Mouse (Mus musculus) embryonic facial prominence, embryonic 11.5 days (tissue): ENCODE measurements around the gene Rspry1. TPM values are rescaled to one million over a fixed set of nuclear protein-coding genes. Genes with fewer than 3 reads are reported as not detected.

Experiments
- ATAC-seq: fragments of 200-750 bp; cut with Nextera tagmentation; replicated peaks from 2 replicates; pipeline ENCODE4 v1.8.0; 2017; ENCODE audit warnings: low read depth; ENCODE audit not compliant: insufficient number of reproducible peaks, low FRiP score, low TSS enrichment
- DNase-seq: peaks from one replicate; pipeline ENCODE4 v3.0.0-alpha.2; 2015; ENCODE audit warnings: low spot score
- H3K27ac ChIP-seq: fragments of 300-500 bp; sonication (generic); replicated peaks from 2 replicates; pipeline ENCODE4 v1.5.1; 2014; ENCODE audit warnings: mild to moderate bottlenecking, low read depth, low read length, control low read depth
- H3K27me3 ChIP-seq: fragments of 300-500 bp; sonication (generic); 2 replicates; pipeline ENCODE4 v1.6.1; 2014; ENCODE audit warnings: mild to moderate bottlenecking, low read length, moderate library complexity, mixed read lengths; ENCODE audit not compliant: control insufficient read depth, insufficient read depth
- H3K36me3 ChIP-seq: fragments of 300-500 bp; sonication (generic); replicated peaks from 2 replicates; pipeline ENCODE4 v1.6.1; 2014; ENCODE audit warnings: low read depth, mild to moderate bottlenecking, low read length, moderate library complexity, mixed read lengths; ENCODE audit not compliant: control insufficient read depth, insufficient read depth
- H3K4me1 ChIP-seq: fragments of 300-500 bp; sonication (generic); 2 replicates; pipeline ENCODE4 v1.6.1; 2014; ENCODE audit warnings: low read length, mixed read lengths; ENCODE audit not compliant: control insufficient read depth, insufficient read depth
- H3K4me2 ChIP-seq: fragments of 300-500 bp; sonication (generic); 2 replicates; pipeline ENCODE4 v1.6.1; 2014; ENCODE audit warnings: low read depth, mild to moderate bottlenecking, control low read depth, low read length, moderate library complexity
- H3K4me3 ChIP-seq: fragments of 300-500 bp; sonication (generic); 2 replicates; pipeline ENCODE4 v1.5.1; 2014; ENCODE audit warnings: low read depth, low read length, control low read depth
- H3K9ac ChIP-seq: fragments of 300-500 bp; sonication (generic); replicated peaks from 2 replicates; pipeline ENCODE4 v1.6.1; 2014; ENCODE audit warnings: mild to moderate bottlenecking, control low read depth, low read length
- H3K9me3 ChIP-seq: fragments of 300-500 bp; sonication (generic); replicated peaks from 2 replicates; pipeline ENCODE4 v1.6.1; 2016; ENCODE audit warnings: mild to moderate bottlenecking, low read length, inconsistent platforms, mixed read lengths; ENCODE audit not compliant: control insufficient read depth
- WGBS: fragments of 180-500 bp; shearing (Covaris S2); extraction: QIAGEN DNeasy Blood & Tissue Kit; methylation state at CpG from one replicate; pipeline ENCODE4 v1.1.7; 2014; 5-methylcytosine and 5-hydroxymethylcytosine counted together
- polyA plus RNA-seq: library from polyadenylated mRNA; unstranded; fragments of >200 nt; fragmentation: Nextera tagmentation; extraction: Ambion mirVana; gene quantifications from 2 replicates; pipeline ENCODE4 v1.2.1, GENCODE M21; 2014

The Rspry1 gene
- polyA plus RNA-seq, 1 experiment from 2014 or later = 45.4 TPM

DNA sequence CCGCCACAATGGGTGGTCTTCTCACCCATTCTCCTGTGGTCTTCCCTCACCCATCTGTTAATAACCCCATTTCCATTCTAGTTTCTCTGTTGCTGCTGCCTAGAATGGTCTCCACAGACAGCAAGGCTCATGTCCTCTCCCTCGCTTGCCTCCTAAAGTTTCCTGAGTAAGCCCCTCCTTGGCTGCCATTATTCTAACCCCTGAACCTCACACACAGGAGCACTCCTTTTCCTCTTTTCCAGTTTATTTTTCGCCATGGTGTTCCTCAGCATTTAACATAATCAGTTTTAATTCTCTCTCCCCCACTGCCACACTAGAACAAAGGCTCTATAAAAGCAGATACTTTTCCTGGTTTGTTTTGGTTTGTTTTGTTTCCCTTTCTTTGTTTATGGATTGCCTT, 51.2 kb downstream of the Rspry1 start:
- Histone ChIP-seq H3K4me2 (no peak overlapping the region), H3K27ac (no peak overlapping the region), H3K9ac (no peak overlapping the region), H3K27me3 (no peaks in the 10 kb centered on the region), H3K36me3 (no peaks in the 10 kb centered on the region; the same call in none of the 2 replicates), H3K4me3 (no peak overlapping the region), H3K4me1 (no peaks in the 10 kb centered on the region), H3K9me3 (no peaks in the 10 kb centered on the region)
- DNase-seq (no peak), ATAC-seq (no peak)
- WGBS = 86% methylated on average over 3 of the region's 3 CpGs

DNA sequence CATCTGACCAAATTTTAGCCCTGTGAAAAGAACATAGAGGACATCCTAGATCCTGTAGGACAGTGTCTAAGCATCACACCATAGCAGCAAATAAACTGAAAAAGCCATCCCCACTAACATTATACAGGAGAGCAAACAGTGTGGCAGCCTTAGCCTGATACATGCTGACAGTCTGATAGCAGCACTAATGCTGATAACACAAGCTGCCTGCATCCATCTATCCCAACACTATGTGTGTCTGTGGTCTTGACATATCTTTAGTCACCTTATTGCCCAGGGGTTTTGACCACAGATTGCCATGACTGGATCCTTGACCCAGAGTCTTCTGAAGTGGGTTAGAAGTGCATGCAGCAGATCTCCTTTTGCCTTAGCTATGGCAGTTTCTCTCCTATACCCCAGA, 53.3 kb downstream of the Rspry1 start:
- Histone ChIP-seq H3K4me2 (no peak overlapping the region), H3K9ac (no peak overlapping the region), H3K36me3 (no peaks in the 10 kb centered on the region; the same call in none of the 2 replicates), H3K27me3 (no peaks in the 10 kb centered on the region), H3K9me3 (no peaks in the 10 kb centered on the region), H3K27ac (no peak overlapping the region), H3K4me3 (no peak overlapping the region), H3K4me1 (no peaks in the 10 kb centered on the region)
- ATAC-seq = no peak
- DNase-seq = no peak

DNA sequence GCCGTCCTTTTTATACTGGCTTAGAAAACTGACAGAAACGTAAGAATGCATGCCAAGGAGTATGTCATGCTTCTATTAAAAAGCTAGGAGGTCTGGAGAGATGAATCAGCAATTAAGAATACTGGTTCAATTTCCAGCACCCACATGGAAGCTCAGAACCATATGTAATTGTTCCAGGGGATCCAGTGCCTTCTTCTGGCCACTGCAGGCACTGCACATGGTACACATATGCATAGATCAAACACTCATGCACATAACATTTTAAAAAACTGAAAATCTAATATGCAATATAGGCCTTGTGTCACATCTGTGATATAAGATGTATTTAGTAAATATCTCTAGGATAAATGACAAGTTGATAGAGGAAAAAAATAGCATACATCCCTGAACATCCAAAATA, 56.3 kb downstream of the Rspry1 start:
- 80% methylated on average over 2 of the region's 2 CpGs for WGBS
- Histone ChIP-seq H3K4me3 (no peak overlapping the region), H3K4me2 (no peak overlapping the region), H3K27me3 (no peaks in the 10 kb centered on the region), H3K9ac (no peak overlapping the region), H3K36me3 (no peaks in the 10 kb centered on the region; the same call in 1 of the 2 replicates), H3K4me1 (no peaks in the 10 kb centered on the region), H3K27ac (no peak overlapping the region), H3K9me3 (no peaks in the 10 kb centered on the region)
- ATAC-seq (no peak), DNase-seq (no peak)

DNA sequence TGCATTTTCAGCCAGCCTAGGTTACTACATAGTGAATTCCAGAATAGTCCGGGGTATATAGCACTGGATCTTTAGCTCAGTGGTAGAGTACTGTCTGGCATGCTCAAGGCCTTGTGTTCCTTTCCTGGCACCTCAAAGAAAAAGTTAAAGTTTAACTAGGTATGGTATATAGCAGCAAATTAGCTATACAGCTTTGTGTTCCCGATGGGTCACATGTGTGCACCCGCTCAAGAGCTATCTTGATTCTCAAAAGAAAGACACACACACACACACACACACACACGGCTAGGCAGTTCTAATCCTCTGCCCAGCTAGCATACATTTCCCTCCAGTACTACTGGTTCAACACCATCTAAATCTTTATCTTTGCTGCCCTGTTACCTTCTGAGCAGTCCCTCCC, 58.7 kb downstream of the Rspry1 start:
- 93% methylated on average over 4 of the region's 4 CpGs for WGBS
- no peaks in the 10 kb centered on the region for H3K27me3 ChIP-seq
- no peak overlapping the region for H3K9ac ChIP-seq
- H3K9me3 ChIP-seq = no peaks in the 10 kb centered on the region
- no peak; the same call in 1 of the 2 replicates for ATAC-seq
- no peaks in the 10 kb centered on the region for H3K4me1 ChIP-seq
- no peak overlapping the region for H3K4me2 ChIP-seq
- no peak for DNase-seq
- H3K4me3 ChIP-seq = no peak overlapping the region
- H3K36me3 ChIP-seq = no peaks in the 10 kb centered on the region; the same call in 1 of the 2 replicates
- H3K27ac ChIP-seq = no peak overlapping the region

DNA sequence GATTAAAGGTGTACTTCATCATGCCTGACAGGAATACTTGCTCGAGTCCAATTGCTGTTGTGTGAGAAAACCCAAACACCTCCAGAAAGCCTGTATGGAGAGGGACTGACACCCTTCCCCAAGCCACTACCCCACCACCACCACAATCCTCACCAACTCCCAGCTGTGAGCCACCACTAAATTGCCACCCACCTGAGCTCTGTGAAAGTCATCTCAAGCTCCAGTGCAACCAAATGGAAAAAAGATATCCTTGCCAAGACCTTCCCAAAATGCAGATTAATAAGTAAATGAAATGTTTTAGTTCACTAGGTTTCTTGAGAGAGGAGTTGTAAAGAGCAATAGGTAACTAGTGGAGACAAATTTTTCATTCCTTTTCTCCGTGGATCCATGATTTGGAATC, 63.0 kb downstream of the Rspry1 start:
- Histone ChIP-seq H3K9ac (no peak overlapping the region), H3K4me1 (0 out of 2 replicates have a peak, but pooled peaks cover 2% of the 10 kb centered on the region), H3K27me3 (no peaks in the 10 kb centered on the region), H3K27ac (no peak overlapping the region), H3K4me3 (no peak overlapping the region), H3K36me3 (no peaks in the 10 kb centered on the region), H3K4me2 (no peak overlapping the region), H3K9me3 (no peaks in the 10 kb centered on the region)
- ATAC-seq (no peak), DNase-seq (no peak)
- 80% methylated on average over 2 of the region's 2 CpGs for WGBS

DNA sequence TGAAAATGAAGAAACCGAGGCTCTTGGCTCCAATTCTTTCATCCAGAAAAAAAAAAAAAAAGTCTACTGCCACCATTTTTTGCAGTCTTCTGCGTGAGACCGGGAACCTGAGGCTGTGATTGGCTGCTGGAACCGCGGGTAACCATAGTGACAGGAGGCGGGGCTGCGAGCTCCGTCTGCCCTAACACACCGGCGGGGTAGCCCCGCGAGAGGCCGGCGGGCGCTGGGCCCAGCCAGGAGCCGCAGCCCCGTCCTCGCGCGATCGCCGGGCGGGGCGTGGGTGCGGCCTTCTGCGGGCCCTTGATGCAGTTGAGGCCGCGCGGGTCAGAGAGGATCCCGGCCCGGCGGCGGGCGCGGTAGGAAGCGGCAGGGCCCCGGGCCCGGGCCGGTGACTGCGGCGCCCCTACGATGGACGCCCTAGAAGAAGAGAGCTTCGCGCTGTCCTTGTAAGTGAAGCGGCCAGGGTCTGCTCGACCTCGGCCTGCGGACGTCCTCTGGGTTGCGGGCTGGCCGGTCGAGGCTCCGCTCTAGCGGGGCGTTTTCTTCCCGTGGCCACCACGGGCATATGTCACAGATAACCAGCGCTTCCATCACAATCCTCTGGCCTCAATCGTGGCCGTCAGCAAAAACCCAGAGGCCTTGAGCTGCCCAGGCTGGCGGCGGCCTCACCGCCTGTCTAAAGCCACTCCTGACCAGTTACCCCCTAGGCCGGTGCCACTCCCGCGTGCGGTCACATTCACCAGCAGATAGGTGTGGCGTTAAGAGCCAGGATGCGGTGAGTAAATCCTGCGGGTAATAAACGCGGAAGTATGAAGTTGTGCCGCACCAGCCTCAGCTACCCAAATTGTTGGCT, 64.9 kb downstream of the Rspry1 start, which contains the start of gene Arl2bp:
Gene Arl2bp, plus strand, starts transcription at position 145 of the 853 bp plus-strand sequence.
- Histone ChIP-seq H3K4me3 (peak within 1 kb of the TSS; percentile 85), H3K4me1 (0 out of 2 replicates have a peak, but pooled peaks cover 2% of the 10 kb centered on the region), H3K9me3 (no peaks in the 10 kb centered on the region), H3K36me3 (peaks cover 7% of the 10 kb centered on the region), H3K27ac (peak within 1 kb of the TSS; percentile 67), H3K9ac (peak within 1 kb of the TSS; percentile 98), H3K4me2 (peak within 1 kb of the TSS; percentile 77), H3K27me3 (no peaks in the 10 kb centered on the region)
- under 1% methylated on average over 74 of the region's 74 CpGs for WGBS
- ATAC-seq = peak; percentile 96
- DNase-seq = peak; percentile 97

DNA sequence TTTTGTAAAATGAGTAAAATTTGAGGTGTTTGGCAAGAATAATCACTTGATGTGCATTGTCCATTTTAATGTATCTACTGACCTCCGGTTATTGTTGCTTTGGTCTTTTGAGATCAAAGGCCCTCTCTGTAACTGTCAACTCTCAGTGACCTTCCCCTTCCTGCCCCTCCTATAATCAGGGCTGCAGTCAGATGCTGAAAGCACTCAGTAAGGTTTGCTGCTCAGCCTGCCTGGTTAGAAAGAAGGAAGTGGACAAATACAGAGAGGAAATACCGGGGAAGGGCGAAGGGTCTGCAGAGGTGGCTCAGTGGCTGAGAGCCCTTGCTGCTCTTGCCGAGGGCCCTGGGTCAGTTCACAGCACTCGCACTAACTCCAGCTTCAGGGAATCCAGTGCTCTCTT, 72.6 kb downstream of the Rspry1 start:
- Histone ChIP-seq H3K4me2 (no peak overlapping the region), H3K27me3 (no peaks in the 10 kb centered on the region), H3K9me3 (no peaks in the 10 kb centered on the region), H3K4me3 (no peak overlapping the region), H3K27ac (no peak overlapping the region), H3K9ac (no peak overlapping the region), H3K36me3 (peaks cover 14% of the 10 kb centered on the region), H3K4me1 (no peaks in the 10 kb centered on the region)
- 82% methylated on average over 5 of the region's 5 CpGs for WGBS
- no peak for DNase-seq
- no peak for ATAC-seq

DNA sequence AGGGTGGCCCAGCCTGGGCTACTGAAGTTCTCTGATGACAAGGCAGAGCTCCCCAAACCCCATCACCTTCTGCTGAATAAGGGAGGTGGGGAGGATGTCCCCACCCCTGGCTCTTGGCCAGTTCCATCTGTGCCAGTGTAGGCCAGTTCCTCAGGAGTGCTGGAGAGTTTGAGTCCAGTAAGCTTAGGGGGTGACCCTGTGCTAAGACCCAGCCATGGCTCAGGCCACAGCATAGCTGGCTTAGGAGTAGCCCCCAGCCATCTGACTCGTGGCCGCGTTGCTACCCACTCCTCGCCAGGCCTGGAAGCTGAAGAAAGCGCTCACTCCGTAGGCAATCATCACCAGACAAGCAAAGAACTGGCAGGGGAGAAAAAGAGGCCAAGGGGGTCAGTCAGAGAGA, 74.2 kb downstream of the Rspry1 start:
- 83% methylated on average over 6 of the region's 6 CpGs for WGBS
- DNase-seq = no peak
- ATAC-seq = no peak
- Histone ChIP-seq H3K9me3 (no peaks in the 10 kb centered on the region), H3K27me3 (no peaks in the 10 kb centered on the region), H3K4me3 (no peak overlapping the region), H3K9ac (no peak overlapping the region), H3K36me3 (peaks cover 11% of the 10 kb centered on the region), H3K27ac (no peak overlapping the region), H3K4me2 (no peak overlapping the region), H3K4me1 (no peaks in the 10 kb centered on the region)
